Mouse (Mus musculus) neural tube, embryonic 11.5 days (tissue): ENCODE results near the gene Mios. TPM values are rescaled to one million over a fixed set of nuclear protein-coding genes. Genes with fewer than 3 reads are reported as not detected.

Source experiments
- polyA plus RNA-seq: library from polyadenylated mRNA; unstranded; fragments of >200 nt; fragmentation: Nextera tagmentation; extraction: Ambion mirVana; gene quantifications from 2 replicates; pipeline ENCODE4 v1.2.1, GENCODE M21; 2014

Gene Mios
- polyA plus RNA-seq, 1 experiment from 2014 or later: 29.5 TPM

Other genes starting within 250 kb of the Mios start
- gene Col28a1, start 16.6 kb upstream of the Mios start, polyA plus RNA-seq: 0.05 and 0.18 TPM in 2 replicates
- 144 and 157 TPM in 2 replicates for gene Rpa3, start 50.0 kb downstream of the Mios start, polyA plus RNA-seq
- gene Umad1, start 50.1 kb downstream of the Mios start, polyA plus RNA-seq: 25.3 and 25.8 TPM in 2 replicates
- gene Gm45062, start 50.2 kb downstream of the Mios start, polyA plus RNA-seq: 18.0 and 18.3 TPM in 2 replicates